10 mouse cellular contexts compared by ENCODE assay signal in the genomic region with DNA sequence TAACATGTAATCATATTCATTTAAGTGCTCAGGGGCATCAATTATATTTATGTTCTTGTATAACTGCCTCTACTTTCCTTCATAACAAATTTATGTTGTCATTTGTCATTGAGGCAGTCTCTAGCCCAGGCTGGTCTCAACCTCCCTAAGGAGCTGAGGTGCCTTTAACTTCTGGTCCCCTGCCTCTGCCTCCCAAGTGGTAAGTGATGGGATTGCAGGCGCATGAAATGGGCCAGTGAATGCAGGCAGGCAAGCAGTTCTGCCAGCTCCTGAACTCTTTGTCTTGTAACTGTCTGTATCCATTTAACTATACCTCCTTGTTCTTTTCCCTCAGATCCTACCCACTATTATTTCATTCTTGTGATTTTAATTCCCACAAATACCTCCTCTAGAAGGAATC. TPM values are rescaled to one million over a fixed set of nuclear protein-coding genes. Genes with fewer than 3 reads are reported as not detected.
DNase-seq lines count a peak whose midpoint lies in the region; ATAC-seq and TF ChIP-seq lines count a peak whose summit lies in the region.
"Had no signal": no experiment of that assay in that cellular context is flagged by ENCODE, and none has a peak within 500 bp of the region (broad histone marks: within the 10 kb centered on the region; RNA-seq: fewer than 3 reads in every experiment).

No protein-coding gene starts in this region.

- ATAC-seq in intestine, postnatal 0 days: no peak
- ATAC-seq in intestine, embryonic 15.5 days: no peak
- no peak for ATAC-seq in kidney, embryonic 15.5 days (replicated peaks; ENCODE audit: low FRiP score)

- no peak overlapping the region for H3K4me3 ChIP-seq in intestine, postnatal 0 days (ENCODE audit: low read depth, low read length)
- no peak overlapping the region for H3K4me3 ChIP-seq in intestine, embryonic 15.5 days (replicated peaks)
- no peak overlapping the region for H3K4me3 ChIP-seq in thymus, adult 2 months (ENCODE audit: control insufficient read depth, insufficient read depth, low read length)
- no peak overlapping the region for H3K4me3 ChIP-seq in kidney, embryonic 15.5 days (replicated peaks)
- H3K4me3 ChIP-seq: megakaryocyte, embryonic 14.5 days had no signal

- peak; percentile 60 for TF ChIP-seq CTCF in intestine, postnatal 0 days (IDR thresholded peaks at IDR 0.05; ENCODE audit: low read depth)
- no peak for TF ChIP-seq CTCF in thymus, adult 2 months (IDR thresholded peaks at IDR 0.05; ENCODE audit: borderline replicate concordance, control insufficient read depth, extremely low read depth, insufficient read depth, low read length, poor library complexity)

- H3K36me3 ChIP-seq in intestine, postnatal 0 days (ENCODE audit: control insufficient read depth, insufficient read depth): no peaks in the 10 kb centered on the region
- no peaks in the 10 kb centered on the region for H3K36me3 ChIP-seq in intestine, embryonic 15.5 days
- no peaks in the 10 kb centered on the region for H3K36me3 ChIP-seq in thymus, adult 2 months (ENCODE audit: control insufficient read depth, insufficient read depth, low read length)
- no peaks in the 10 kb centered on the region for H3K36me3 ChIP-seq in kidney, embryonic 15.5 days

- TF ChIP-seq POLR2A in thymus, adult 2 months (IDR thresholded peaks at IDR 0.05; ENCODE audit: control insufficient read depth, extremely low read depth, insufficient read depth, low read length, poor library complexity): no peak

- 13% methylated on average over 1 of the region's 1 CpGs for WGBS in intestine, postnatal 0 days
- WGBS in intestine, embryonic 15.5 days: 36% methylated on average over 1 of the region's 1 CpGs
- WGBS in thymus, adult 2 months: 62% methylated on average over 1 of the region's 1 CpGs
- WGBS in kidney, embryonic 15.5 days: 58% methylated on average over 1 of the region's 1 CpGs

- no peak overlapping the region for H3K27ac ChIP-seq in intestine, postnatal 0 days (ENCODE audit: low read depth, low read length)
- H3K27ac ChIP-seq in intestine, embryonic 15.5 days: no peak overlapping the region
- no peak overlapping the region for H3K27ac ChIP-seq in thymus, adult 2 months (ENCODE audit: control insufficient read depth, insufficient read depth, low read length)
- H3K27ac ChIP-seq in kidney, embryonic 15.5 days: no peak overlapping the region

- no peaks in the 10 kb centered on the region for H3K9me3 ChIP-seq in intestine, postnatal 0 days (ENCODE audit: control insufficient read depth)
- no peaks in the 10 kb centered on the region for H3K9me3 ChIP-seq in intestine, embryonic 15.5 days
- no peaks in the 10 kb centered on the region for H3K9me3 ChIP-seq in kidney, embryonic 15.5 days (replicated peaks)

- H3K27me3 ChIP-seq in intestine, postnatal 0 days (replicated peaks; ENCODE audit: control insufficient read depth, insufficient read depth, low read length): no peaks in the 10 kb centered on the region
- no peaks in the 10 kb centered on the region for H3K27me3 ChIP-seq in intestine, embryonic 15.5 days (replicated peaks)
- no peaks in the 10 kb centered on the region for H3K27me3 ChIP-seq in thymus, adult 2 months (ENCODE audit: control insufficient read depth, insufficient read depth, low read length)
- H3K27me3 ChIP-seq in kidney, embryonic 15.5 days: no peaks in the 10 kb centered on the region
- H3K27me3 ChIP-seq: megakaryocyte, embryonic 14.5 days had no signal

- DNase-seq in thymus, adult 2 months: peak; percentile 2
- no peak for DNase-seq in thymus, adult 18-20 months
- DNase-seq in embryo, embryonic 11 days: peak; percentile 33
- DNase-seq in frontal cortex, adult 2 months (ENCODE audit: extremely low spot score in 1 of 2, low spot score in 1 of 2): no peak
- DNase-seq: heart, postnatal 36 days; layer of hippocampus, postnatal 36 days had no signal

- H3K9ac ChIP-seq in intestine, postnatal 0 days (ENCODE audit: low read depth, low read length): no peak overlapping the region
- H3K9ac ChIP-seq in intestine, embryonic 15.5 days: no peak overlapping the region
- no peak overlapping the region for H3K9ac ChIP-seq in kidney, embryonic 15.5 days

- H3K4me1 ChIP-seq in intestine, postnatal 0 days (replicated peaks; ENCODE audit: control insufficient read depth, insufficient read depth, low read length): no peaks in the 10 kb centered on the region
- no peaks in the 10 kb centered on the region for H3K4me1 ChIP-seq in intestine, embryonic 15.5 days (replicated peaks)
- H3K4me1 ChIP-seq in thymus, adult 2 months (replicated peaks; ENCODE audit: control insufficient read depth, insufficient read depth, low read length): no peaks in the 10 kb centered on the region
- H3K4me1 ChIP-seq in kidney, embryonic 15.5 days: no peaks in the 10 kb centered on the region
- H3K4me1 ChIP-seq: megakaryocyte, embryonic 14.5 days had no signal

- H3K4me2 ChIP-seq in intestine, postnatal 0 days (replicated peaks; ENCODE audit: low read depth): no peak overlapping the region
- H3K4me2 ChIP-seq in intestine, embryonic 15.5 days (replicated peaks): no peak overlapping the region
- no peak overlapping the region for H3K4me2 ChIP-seq in kidney, embryonic 15.5 days

RNA-seq across cellular contexts. Expression of a gene that starts 31.4 kb away (rescaled TPM):
- 14.9 and 16.9 TPM in 2 replicates for polyA plus RNA-seq in intestine, postnatal 0 days (2015; fragmentation: Nextera tagmentation; extraction: Ambion mirVana)
- polyA plus RNA-seq in intestine, embryonic 15.5 days (2015; fragmentation: Nextera tagmentation; extraction: Ambion mirVana): 5.0 and 6.2 TPM in 2 replicates
- polyA plus RNA-seq in thymus, adult 2 months (2012; rRNA removed): 1.9 TPM in 2 replicates
- 3.7 and 4.9 TPM in 2 replicates for polyA plus RNA-seq in frontal cortex, adult 2 months (2012; rRNA removed)
- 10.5 and 10.9 TPM in 2 replicates for polyA plus RNA-seq in kidney, embryonic 15.5 days (2015; fragmentation: Nextera tagmentation; extraction: Ambion mirVana)

RNA-seq across cellular contexts. Expression of a gene that starts 58.5 kb away (rescaled TPM):
- 13.1 and 13.2 TPM in 2 replicates for polyA plus RNA-seq in intestine, postnatal 0 days (2015; fragmentation: Nextera tagmentation; extraction: Ambion mirVana)
- 15.1 and 17.7 TPM in 2 replicates for polyA plus RNA-seq in intestine, embryonic 15.5 days (2015; fragmentation: Nextera tagmentation; extraction: Ambion mirVana)
- polyA plus RNA-seq in thymus, adult 2 months (2012; rRNA removed): 2.0 and 2.2 TPM in 2 replicates
- polyA plus RNA-seq in frontal cortex, adult 2 months (2012; rRNA removed): 9.0 and 10.1 TPM in 2 replicates
- polyA plus RNA-seq in kidney, embryonic 15.5 days (2015; fragmentation: Nextera tagmentation; extraction: Ambion mirVana): 23.2 TPM in 2 replicates

Comparison
In these comparisons a context has a peak if more than half of its experiments do, and no peak if none do; other contexts are left out.
1. DNase-seq: peak in thymus, adult 2 months (single experiment) and embryo, embryonic 11 days (single experiment); none in thymus, adult 18-20 months (0 of 2) and frontal cortex, adult 2 months (0 of 2).